Mouse (Mus musculus) left cerebral cortex, postnatal 4 days (tissue): ENCODE measurements around the gene Fhl1. TPM values are rescaled to one million over a fixed set of nuclear protein-coding genes. Genes with fewer than 3 reads are reported as not detected.

ENCODE experiments used
- DNase-seq: peaks from one replicate; pipeline ENCODE4 v3.0.0-alpha.2; 2022
- intact Hi-C: fragments of 180-260 bp; cut with DNase I; formaldehyde crosslinking; loops from one replicate; pipeline ENCODE4 v1.15.1; 2025
- total RNA-seq, 2 experiments: library from RNA; stranded (reverse); gene quantifications; 2 replicates each; pipeline ENCODE4 v1.2.3; 2021

Fhl1 gene
- total RNA-seq, result 100 to 1,000 TPM; 153 to 169 TPM

DNA sequence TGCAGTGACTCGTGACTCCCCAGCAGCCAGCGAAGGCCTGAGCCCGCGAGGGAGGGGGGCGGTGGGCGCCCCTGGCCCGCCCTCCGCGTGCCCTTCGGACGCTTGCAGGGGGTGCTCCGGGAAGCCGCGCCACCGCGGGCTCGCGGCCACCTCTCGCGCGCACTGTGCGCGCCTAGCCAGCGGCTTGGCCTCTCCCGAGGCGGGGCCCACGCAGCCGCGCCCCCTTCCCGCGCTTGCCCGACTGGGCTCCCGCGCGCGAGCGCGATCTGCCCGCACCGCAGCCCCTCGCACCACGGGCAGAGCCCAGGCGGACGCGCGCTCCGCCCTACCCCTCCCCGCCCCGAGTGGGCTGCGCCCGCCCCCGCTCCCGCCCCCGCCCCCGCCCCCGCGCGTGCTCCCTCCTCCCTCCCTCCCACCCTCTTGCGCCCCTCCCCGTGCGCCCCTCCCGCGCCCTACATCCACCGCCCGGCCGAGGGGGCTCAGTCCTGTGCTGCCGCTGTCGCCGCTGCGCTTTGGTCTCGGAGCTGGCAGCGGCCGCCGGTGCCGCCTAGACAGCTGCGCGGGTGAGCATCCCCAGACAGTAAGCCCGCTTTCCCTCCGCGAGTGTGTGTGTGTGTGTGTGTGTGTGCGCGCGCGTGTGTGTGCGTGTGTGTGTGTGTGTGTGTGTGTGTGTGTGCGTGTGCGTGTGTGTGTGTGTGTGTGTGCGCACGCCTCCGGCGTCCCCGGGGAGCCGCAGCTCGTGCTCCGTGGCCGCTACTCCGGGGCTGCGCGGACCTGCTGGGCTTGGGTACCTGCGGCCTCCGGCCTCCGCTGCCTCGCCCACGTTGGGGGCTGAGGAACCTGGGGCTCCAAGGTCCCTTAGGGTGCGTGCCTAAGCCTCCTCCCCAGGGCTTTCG is at the start of gene Fhl1:
Gene Fhl1 (plus strand): TSS at position 482 of the 896 bp plus-strand sequence.
- DNase-seq, result peak; percentile 74

DNA sequence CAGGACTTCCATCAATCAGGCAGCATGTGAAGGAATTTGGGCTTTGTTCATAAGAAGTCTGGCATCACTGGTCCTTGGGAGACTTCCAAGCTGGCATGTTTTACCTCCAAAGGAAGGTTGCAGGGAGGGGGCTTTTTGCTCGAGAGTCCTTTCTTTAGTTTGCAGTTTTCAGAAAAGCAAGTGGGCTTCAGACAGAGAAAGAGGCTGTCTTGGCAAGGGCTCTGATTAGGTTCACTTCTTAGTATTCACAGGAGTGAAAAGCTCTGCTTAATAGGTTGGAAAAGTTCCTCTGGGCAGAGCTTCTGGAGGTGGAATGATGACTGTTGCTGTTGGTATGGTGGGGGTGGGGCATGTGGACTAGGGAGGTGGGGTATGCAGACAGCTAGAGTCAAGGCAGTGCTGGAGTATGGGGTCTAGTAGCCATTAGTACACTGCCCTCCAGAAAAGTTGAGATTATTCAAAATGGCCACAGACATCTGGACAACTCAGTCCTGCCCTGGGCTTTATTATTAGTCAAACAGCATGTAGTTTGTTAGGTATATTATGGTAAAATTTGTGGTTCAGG is 49.3 kb upstream of the Fhl1 start:
- intact Hi-C loops, result no loop called here
- DNase-seq, result no peak

More for the DNA sequence above, at the start of gene Fhl1:
- intact Hi-C loops, result no loop called here

DNA sequence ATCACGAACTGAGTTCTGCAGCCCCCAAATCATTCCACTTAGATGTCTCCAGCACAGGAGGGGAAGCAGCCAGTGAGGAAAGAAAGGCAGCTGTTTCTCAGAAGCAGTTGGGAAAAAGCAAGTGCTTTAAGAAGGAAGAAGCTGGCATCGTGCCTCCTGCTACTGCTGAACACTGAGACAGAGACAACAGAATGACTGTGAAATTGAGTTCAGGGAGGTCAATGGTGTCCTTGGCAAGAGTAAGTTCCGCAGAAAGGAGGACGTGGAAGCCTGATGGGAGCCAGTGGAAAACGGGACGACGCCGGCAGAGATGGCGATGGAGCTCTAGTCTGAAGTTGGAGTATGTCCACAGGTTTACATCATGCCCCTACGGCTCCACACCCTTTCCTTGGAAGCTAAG is 48.1 kb upstream of the Fhl1 start:
- intact Hi-C loops, result no loop called here
- DNase-seq, result peak; percentile 1

DNA sequence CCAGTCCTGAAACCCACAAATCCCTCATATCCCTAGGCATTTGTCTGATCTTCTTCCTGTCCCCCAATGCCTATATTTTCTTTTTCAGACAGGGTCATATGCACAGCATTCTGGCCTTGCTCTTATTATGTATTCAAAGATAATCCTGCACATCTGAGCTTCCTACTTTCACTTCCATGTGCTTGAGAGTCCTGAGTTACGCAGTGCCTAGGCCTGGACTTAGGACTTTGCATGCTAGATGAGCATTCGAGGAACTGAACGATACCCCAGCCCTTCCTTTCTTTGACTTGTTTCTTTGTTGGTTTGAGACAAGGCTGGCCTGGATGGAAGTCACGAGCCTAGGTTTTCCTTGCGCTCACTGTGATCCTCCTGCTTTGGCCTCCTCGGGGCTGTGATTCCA is 39.0 kb upstream of the Fhl1 start:
- intact Hi-C loops, result no loop called here
- no peak for DNase-seq

DNA sequence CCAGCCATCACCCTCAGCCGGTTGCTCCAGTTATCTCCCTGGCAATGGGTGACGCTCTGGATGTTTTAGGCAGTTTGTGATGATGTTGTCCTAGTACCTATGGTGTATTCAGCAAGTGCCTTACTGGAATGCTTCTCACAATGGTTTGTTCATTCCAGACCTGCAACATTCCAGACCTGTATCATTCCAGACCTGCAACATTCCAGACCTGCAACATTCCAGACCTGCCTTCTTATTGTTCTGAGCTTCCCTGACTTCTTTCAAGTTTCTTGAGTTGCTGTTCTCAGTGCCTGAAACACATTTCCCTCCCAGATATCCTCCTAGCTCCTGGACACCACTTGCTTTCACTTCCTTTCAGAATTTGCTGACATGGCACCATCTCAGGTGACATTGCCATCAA is 37.0 kb upstream of the Fhl1 start:
- DNase-seq, result no peak
- intact Hi-C loops, result no loop called here

DNA sequence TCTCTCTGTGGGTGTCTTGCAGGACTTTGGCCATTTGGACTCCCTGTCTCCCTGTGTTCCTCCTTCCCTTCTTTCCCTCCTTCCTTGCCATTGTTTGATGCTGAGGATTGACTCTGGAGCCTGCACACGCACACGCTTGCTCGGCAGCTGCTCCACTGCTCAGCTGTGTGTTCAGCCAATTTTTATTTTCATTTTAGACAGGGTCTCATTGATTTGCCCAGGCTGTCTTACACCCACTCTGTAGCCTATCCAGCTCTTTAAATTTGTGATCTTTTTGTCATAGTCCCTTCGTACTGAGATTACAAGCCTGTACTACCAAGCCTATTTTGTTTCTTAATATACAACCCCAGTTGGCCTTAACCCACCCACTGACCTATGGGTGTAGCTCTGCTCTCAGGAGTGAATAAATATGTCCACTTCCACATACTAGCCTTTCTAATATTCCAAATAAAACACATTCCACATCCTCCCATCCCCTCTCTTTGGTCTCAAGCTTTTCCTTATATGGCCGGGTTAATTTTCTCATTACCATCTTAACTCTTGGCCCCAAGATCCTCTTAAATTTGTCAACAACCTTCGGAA is 34.3 kb upstream of the Fhl1 start:
- intact Hi-C loops, result no loop called here
- no peak for DNase-seq

DNA sequence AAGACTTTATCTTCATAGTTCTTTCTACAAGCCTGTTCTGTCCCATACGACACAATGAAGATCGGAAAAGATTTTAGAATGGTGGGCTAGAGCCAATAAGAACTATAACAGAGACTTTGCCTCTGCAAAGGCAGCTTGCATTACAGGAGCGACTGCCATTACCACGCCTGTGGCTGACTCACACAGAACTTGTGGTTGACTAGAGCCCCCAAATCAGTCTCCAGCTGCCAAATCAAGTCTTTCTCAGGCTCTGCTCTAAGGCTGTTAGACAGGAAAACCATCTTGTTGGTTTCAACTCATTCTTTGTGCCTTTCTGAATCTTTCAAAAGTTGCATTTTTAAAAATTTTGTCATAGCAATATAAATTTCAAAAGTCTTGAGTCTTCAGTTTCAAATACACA is 33.7 kb upstream of the Fhl1 start:
- no peak for DNase-seq
- intact Hi-C loops, result no loop called here

DNA sequence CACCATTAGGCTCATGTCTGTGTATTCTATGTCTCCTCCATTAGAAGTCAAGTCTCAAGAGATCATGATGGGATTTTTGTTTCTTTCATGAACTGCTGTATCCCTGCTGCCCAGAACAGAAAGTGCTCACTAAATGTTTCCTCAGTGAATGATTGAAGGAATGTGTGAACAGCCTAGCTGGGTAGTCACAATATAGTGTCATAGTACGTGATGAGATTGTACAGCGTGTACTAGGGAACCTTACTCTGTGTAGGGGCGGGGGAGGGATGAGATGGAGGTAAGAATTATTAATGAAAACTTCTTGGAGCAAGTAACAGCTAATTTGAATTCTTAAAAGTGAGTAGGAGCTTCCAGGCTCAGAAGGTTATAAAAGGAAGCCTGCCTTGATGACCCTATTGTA is 30.3 kb upstream of the Fhl1 start:
- intact Hi-C loops, result no loop called here
- DNase-seq, result no peak

DNA sequence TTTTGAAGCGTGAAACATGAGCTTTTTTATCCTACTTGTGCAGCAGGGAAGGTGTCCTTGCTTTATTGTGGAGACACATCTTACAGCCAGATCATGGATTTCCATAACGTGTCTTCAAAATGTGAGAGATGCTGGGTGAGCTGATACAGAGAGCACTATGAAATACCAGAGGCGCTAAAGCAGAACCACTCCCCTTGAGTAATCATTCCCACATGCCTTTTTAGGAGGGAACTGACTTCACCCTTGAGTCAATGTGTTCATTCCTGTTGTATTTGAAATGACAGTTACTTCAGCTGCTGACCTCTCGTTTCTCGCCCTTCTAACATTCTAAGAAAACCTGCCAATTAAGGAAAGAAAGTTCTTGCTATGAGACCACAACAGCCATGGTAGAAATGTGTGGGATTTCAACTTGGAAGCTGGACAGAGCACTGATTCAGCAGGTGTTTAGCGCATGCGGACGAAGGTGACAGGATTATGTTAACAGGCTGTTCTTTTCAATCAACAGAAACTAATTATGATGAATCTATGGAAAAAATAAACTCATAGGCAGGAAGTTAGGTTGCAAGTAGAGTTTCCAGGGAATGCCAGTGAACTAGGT is 27.5 kb upstream of the Fhl1 start:
- DNase-seq, result no peak
- intact Hi-C loops, result no loop called here

DNA sequence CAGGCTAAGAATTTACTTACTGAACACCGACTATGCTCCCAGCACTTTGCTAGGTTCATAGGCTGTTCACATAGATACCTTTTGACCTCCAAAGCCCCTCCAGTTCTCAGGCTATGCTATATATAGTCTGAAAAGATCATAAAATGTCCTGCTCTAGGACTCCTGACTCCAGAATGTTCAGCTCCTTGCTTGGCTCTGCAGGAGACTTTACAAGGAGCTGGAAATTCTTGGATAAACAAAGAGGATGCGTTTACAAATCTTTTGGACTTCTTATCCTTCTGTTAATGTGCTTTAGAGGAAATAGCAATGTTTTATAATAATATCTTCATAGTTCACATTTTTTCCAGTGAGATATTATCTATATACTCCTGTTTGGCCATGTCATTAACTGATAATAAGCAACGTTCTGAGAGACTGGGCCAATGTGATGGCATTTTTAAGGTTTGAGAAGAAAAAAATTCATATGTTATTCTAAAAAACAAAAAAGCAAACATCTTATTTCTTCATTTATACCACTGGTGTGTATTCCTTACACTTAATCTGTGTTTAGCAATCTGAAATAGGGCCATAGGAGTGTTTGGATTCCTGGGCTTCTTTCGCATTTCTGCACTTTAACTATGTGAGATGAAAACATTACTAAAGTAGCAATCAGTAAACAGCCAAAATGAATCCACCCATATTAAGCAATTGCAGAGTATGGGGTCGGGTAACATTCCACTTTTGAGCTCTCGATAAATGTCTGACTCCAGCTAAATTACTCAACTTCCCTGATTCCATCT is 22.8 kb upstream of the Fhl1 start:
- no peak for DNase-seq
- intact Hi-C loops, result no loop called here

DNA sequence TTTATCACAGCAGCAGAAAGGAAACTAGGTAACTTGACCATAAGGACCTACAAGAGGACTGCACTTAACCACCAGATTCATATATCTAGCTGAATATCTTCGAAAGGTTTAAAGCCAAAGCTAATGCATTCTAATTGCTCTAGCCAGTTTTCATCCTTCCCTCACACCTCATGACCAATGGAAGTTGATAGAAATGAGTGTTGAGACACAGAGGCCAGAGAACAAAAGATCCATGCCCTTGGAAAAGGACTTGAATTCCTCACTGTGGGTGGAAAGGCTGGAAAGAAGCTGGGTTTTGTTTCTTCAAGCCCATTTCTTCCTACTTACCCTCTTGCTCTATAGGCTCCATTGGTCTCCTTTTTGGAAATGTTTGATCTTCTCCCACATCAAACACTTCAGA is 21.1 kb upstream of the Fhl1 start:
- no peak for DNase-seq
- intact Hi-C loops, result no loop called here

DNA sequence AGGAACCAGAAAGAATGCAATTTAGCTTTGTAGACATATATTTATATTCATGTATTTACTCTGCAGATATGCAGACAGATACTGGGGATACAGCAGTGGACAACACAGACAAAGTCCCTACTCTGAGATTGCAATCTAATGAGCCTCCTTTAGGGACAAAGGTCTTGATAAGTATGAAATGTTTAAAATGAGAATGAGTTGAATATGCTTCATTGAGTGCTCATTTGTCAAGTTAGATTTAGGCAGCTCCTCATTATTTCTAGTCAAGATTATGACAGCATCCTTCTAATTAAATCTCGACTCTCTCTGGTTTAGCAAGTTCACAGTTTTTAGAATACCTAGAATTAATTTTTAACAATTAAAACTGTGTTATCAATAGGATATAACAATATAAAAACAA is 18.9 kb upstream of the Fhl1 start:
- DNase-seq, result no peak
- intact Hi-C loops, result no loop called here

DNA sequence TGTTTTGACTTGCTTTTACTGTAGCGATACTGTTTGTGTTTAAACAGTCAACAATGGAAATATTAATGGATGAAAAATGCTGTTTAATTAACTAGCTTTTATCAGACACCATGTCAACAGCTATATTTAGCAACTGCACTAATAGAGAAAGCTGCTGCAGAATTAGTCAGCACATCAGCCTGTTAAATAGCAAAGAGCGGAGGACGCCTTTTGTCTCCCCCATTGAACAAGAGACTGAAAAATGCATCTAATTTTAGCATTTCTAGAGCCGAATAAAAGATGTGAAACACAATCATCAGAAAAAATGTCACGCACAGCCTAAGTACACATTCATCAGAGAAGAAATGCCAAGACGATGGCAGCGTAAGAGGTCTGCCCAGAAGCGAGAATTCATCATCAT is 9.0 kb upstream of the Fhl1 start:
- intact Hi-C loops, result no loop called here
- no peak for DNase-seq

DNA sequence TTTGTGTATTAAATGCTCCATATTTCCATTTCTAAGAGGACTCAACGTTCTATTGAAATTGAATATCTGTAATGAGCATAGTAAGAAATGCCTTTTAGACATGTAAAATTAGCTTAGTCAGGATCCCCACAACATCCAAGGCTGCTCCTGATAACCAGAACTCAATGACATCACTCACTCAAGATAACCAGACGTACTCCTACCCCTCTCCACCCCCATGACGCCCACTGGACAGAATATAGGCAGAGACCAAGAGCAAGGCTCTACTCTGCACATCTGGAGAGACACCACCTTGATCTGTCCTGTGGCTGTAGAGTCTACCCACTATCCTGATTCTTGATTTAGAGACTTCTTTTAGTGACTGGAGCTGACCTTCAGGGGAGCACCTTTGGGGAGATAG is 3.1 kb upstream of the Fhl1 start:
- no peak for DNase-seq
- intact Hi-C loops, result no loop called here

DNA sequence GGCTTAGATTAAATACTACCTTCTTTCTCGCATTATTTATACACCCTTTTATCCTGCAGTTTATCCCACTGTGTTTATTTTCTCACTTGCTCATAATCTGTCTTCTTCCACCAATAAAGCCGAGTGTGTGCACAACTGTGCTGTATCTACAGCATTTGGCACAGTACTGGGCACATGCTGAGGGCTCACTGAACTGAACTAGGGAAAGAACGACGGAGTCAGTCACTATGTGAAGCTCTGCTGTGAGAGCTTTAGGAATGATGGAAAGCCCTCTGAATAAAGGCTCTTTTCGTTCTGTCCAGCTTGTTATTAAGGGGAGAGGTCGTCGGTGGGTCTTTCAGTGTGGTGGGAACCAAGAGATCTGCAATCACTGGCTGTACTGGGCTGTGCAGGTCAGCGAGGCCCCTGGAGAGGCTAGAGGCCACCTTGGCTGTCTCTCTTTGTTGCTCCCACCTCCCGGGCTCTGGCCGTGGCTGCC is 720 bp upstream of the Fhl1 start:
- peak; percentile 10 for DNase-seq
- intact Hi-C loops, result no loop called here

DNA sequence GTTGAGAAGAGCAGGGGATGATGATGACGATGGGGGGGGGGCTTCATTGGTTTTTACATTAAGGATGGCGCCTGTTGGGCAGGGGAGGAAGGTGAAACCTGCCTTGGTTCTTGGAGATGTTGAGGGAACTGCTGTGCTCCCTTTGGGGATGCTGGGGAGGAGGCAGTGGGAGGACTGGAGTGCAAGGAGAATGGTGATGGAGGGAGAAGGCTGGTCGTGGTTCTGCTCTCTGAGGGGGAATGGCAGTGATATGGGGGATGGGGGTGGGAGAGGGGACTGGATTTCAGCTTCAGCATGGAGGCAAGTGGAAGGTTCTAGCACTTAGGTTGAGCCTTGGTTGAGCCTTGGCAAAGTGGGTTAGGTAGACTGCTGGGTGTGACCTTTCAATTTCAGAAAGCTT is 814 bp downstream of the Fhl1 start:
- no peak for DNase-seq
- intact Hi-C loops, result no loop called here

DNA sequence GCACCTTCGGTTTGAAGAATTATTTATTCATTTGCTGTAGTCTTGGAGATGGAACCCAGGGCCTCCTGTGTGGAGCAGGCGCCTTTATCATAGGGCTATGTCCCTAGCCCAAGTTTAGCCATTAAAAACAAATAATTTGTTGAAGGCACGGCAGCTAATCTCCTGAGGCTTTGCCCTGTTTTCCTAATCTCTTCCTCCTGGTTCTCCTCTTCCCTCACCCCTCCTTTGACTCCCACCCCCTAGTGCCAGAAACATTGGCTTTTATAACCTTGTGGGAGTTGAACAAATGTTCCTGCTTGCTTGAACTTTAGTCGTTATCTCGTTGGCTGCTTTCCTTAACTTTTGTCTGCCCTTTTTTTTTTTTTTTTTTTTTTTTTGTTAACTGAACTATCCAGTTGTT is 2.8 kb downstream of the Fhl1 start:
- DNase-seq, result no peak

DNA sequence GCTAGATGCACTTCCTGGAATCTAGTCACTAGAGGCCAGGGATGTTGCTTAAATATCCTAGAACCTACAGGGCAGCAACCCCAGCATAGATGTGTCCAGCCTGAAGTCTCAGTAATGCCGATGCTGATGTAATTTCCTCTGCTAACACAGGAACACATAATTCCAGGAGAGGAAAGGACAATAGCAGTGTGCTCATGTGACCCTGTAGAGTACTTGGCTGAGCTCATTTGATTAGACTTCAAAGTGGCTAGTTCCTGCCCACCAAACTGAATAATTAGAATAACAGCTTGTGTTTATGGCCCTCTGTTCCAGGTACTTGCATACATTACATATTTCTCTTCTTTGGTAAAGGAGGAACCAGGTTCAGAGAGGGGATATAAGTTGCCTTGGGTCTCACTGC is 4.6 kb downstream of the Fhl1 start:
- intact Hi-C loops, result no loop called here
- DNase-seq, result no peak

More for the DNA sequence above, 2.8 kb downstream of the Fhl1 start:
- intact Hi-C loops, result no loop called here

DNA sequence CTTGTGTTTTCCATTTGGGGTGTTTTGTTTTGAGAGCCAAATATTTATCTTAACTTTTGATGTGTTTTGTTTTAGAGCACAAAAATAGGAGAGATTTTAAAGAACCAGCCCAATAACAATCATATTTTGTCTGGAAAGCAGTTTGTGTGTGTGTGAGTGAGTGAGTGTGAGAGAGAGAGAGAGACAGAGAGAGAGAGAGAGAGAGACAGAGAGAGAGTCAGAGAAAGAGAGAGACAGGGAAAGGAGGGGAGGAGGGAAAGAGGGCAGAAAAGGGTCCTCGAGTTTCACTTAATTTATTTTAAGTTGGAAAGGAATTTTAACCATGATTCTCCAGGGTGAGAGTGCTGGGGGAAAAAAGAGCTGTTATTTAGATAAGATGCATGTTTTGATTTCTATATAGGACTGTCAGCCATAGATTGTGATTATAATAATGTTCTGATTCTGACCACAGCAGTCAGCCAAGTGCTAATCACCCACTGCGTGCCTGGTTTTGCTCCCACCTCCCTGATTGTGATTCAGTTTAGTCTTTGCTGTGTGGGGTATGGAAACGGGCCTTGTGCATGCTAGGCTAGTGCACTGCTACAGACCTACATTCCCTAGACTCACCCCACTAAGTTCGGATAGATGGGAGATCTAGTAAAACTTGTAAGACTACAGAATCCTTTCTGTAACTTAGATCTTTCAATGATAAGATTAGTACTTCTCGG is 6.4 kb downstream of the Fhl1 start:
- intact Hi-C loops, result no loop called here
- DNase-seq, result no peak

DNA sequence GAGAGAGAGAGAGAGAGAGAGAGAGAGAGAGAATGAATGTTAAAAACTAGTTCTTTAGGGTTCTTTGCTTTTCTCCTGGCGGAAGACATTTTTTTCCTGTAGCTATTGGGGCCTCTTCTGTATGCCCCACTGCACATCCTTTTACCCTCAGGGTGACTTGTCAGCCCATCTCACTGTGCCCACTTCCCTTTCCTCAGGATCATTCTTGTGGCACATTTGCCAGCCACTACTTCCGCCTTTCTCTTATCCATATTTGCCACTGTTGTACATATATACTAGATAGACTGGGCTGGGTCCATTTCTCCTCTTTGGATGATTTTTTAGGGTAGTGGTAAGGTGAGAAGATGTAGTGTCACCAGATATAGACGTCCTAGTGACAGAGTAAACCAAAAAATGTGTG is 9.8 kb downstream of the Fhl1 start:
- intact Hi-C loops, result no loop called here
- no peak for DNase-seq
